Mouse (Mus musculus): Measurements from ENCODE around the gene Traf3ip1. TPM values are rescaled to one million over a fixed set of nuclear protein-coding genes. Genes with fewer than 3 reads are reported as not detected.

Gene Traf3ip1
- polyA plus RNA-seq, 1 experiment = 22.7 TPM

DNA sequence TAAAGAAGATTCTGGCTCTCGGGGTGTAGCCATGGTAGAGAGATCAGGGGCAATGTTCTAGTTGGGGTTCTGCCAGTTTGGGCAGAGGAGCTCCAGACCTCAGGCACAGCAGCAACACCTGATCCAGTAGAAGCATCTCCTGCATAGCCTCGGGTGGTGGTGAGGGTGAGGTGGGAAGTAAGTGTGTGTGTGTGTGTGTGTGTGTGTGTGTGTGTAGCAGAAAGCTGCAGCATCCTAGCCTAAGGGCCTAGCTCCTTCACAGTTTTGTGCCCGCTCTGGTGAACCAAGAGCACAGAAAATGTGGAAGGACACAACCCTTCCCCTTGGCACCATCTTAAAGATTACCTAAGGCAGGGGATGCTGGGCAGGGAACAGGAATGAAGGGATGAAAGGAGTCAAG lies 509 bp upstream of the Traf3ip1 start:
- no peak for TF ChIP-seq GATA1 (IDR thresholded peaks at IDR 0.05; ENCODE audit: low read length)

DNA sequence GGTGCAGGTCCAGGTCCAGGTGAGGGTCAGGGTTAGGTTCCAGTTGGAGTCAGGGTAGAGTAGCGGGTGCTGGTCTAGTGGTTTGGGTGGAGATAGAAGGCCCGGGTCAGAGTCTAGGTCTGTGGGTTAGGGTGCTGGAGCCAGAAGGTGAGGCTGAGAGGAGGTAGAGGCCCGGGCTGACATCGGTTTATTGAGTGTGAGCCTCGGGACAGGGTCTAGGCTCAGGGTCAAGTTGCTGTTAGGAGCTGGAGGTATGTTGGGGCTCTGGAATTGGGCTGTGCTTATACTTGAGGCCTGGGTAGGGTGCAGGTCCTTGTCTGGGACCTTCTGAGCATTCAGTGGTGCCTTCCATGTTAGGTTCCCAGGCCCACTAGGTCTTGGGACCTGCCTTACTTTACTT lies 874 bp downstream of the Traf3ip1 start:
- no peak for TF ChIP-seq GATA1 (IDR thresholded peaks at IDR 0.05; ENCODE audit: low read length)

GRCm38 (mm10) chr1:91498579-91498978 lies 4.1 kb downstream of the Traf3ip1 start:
- no peak for TF ChIP-seq GATA1 (IDR thresholded peaks at IDR 0.05; ENCODE audit: low read length)

- TF ChIP-seq GATA1 (IDR thresholded peaks at IDR 0.05; ENCODE audit: low read length) = no peak
These were observed 10.2 kb downstream of the Traf3ip1 start for GRCm38 (mm10) chr1:91504615-91505014.

- no peak for TF ChIP-seq GATA1 (IDR thresholded peaks at IDR 0.05; ENCODE audit: low read length)
These were observed 20.5 kb downstream of the Traf3ip1 start for GRCm38 (mm10) chr1:91514916-91515315.

DNA sequence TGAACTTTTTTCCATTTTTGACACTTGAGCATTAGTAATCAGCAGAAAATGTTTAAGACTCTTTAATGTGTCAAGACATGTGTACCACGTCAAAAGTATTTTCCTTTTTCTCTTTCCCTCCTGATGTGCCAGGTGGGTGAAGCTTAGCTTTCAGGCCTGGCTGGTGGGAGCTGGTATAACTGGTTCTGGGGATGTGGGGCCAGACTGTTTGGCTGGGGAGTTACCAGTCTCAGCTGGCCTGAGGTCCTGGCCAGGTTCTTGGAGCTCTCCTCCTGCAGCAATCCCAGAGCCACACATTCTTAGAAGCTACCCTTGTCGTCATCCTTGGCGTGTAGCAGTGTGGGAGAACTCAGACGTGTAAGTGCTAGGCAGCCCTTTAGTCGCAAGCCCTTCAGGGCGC lies 21.2 kb downstream of the Traf3ip1 start:
- TF ChIP-seq GATA1 (IDR thresholded peaks at IDR 0.05; ENCODE audit: low read length) = no peak

DNA sequence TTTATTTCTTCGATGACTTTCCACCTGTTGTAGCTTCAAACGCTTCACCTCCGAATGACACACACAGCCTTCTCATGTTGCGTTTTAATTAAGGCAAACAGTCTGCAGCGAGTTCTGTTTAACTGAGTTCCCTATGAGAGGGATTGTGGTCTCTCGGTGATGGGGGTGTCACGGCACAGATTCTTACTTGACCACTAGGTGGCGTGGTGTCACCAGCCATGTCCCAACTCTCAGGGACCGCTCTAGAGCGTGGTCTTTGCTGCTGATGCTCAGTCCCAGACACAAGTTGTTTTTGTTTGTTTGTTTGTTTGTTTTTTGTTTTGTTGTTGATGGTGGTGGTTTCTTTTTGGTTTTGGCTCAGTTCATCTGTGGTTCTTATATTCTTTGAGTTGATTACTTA lies 29.3 kb downstream of the Traf3ip1 start:
- no peak for TF ChIP-seq GATA1 (IDR thresholded peaks at IDR 0.05; ENCODE audit: low read length)

GRCm38 (mm10) chr1:91525838-91526237 lies 31.4 kb downstream of the Traf3ip1 start:
- no peak for TF ChIP-seq GATA1 (IDR thresholded peaks at IDR 0.05; ENCODE audit: low read length)

GRCm38 (mm10) chr1:91530166-91530565 lies 35.7 kb downstream of the Traf3ip1 start:
- TF ChIP-seq GATA1 (IDR thresholded peaks at IDR 0.05; ENCODE audit: low read length) = no peak

DNA sequence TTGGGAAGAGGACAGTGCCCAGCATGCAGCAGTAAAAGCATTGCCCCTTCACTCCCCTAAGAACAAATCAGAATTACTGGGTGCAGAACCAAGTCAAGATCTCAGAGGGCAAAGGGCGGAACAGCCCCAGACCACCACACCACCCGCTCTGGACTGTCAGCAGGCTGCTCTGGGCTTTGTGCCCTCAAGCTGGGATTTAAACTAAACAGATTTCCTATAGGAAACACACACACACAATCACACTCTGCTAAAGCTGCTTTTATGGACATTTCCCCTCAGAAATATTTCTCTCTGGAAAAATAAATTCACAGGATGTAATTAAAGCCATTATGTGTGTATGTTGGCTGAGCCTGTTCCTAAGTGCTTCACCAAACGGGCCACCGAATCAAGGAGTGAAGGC lies 37.8 kb downstream of the Traf3ip1 start:
- TF ChIP-seq GATA1 (IDR thresholded peaks at IDR 0.05; ENCODE audit: low read length) = no peak

GRCm38 (mm10) chr1:91532892-91533291 lies 38.4 kb downstream of the Traf3ip1 start:
- no peak for TF ChIP-seq GATA1 (IDR thresholded peaks at IDR 0.05; ENCODE audit: low read length)

DNA sequence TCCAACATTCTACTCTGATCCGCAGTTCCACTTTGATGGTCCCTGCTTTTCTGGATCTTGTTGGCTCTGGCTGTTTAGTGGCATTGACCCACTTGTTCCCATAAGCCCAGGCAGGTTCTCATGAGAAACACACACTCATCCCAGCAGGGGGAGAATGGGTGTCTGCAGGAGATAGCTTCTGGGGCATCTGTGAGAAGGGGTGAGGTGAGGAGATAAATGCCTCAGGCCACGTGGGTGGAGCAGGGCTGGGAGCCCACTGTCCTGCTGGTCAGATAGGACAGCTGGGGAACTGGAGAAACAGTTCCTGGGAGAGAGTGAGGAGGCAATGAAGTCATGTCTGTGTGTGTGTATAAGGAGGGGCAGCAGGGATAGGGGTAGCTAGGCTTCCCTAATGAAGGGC lies 39.0 kb downstream of the Traf3ip1 start:
- no peak for TF ChIP-seq GATA1 (IDR thresholded peaks at IDR 0.05; ENCODE audit: low read length)

DNA sequence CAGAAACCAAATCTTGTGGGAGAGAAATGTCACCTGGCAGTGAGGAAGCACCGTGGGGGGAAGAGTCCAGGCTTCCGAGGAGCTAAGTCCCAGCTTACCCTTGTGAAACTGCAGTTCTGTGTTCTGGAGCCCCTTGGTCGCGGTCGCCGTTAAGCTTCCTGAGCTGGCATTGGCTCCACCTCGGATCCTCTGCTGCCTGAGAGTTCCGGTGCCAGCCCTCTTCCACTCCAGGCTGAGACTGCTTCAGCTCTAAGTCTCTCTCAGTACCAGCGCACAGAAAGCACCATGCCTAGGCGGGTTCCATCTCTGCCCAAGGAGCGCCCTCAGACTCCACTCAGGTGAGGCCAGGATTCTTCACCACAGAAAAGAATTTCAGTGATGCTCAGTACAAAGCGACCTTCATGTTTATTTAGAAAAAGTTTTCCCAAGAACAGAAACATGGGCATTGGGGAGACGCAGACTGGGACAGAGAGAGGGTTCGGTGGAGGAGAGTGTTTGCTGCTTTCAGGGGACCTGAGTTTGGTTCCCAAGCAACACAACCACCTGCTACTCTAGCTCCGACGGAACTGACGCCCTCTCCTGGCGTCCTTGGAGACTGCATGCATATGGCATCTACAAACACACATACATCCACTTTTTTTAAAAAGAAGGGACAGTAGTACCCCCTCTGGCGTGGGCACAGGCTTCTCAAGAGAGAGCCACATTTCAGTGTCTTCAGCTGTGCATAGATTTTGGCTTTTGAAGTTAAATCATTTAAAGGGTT lies 39.7 kb downstream of the Traf3ip1 start:
- no peak for TF ChIP-seq GATA1 (IDR thresholded peaks at IDR 0.05; ENCODE audit: low read length)

GRCm38 (mm10) chr1:91537786-91538569 lies 43.5 kb downstream of the Traf3ip1 start:
- TF ChIP-seq GATA1 (IDR thresholded peaks at IDR 0.05; ENCODE audit: low read length) = no peak

DNA sequence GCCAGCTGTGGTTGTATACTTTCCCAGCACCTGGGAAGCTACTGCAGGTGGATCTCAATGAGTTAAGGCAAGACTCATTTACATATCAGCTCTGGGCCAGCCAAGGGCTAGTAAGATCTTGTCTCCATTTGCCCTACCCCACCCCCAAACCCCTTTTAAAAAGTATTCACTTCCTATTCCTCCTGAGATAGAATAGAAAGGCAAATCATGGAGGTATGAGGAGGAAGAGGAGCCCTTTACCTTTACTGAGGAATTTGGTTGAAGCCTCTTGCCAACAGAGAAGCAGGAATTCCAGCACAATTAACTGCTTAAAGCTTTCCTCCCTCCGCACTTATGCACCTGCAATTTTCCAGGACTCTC lies 44.1 kb downstream of the Traf3ip1 start:
- no peak for TF ChIP-seq GATA1 (IDR thresholded peaks at IDR 0.05; ENCODE audit: low read length)

DNA sequence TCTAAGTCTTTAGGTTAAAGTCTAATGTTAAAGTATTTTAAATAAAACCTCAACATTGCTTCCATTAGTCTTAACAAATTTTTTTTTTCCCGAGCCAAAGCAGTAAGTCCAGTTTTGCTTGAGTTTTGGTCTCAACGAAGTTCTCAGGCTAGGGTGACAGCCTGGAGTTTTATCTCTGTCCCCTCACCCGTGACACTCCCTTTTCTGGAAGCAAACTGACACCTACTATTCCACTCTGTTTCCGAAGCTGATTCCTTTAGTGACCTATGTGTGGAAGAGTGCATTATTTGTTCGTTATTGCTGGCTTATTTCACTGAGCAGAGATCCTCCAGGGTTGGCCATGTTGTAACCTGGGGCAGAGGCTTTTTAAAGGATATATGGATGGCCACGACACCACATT lies 44.8 kb downstream of the Traf3ip1 start:
- TF ChIP-seq GATA1 (IDR thresholded peaks at IDR 0.05; ENCODE audit: low read length) = no peak

GRCm38 (mm10) chr1:91539704-91540270 lies 45.3 kb downstream of the Traf3ip1 start:
- TF ChIP-seq GATA1 (IDR thresholded peaks at IDR 0.05; ENCODE audit: low read length) = no peak

All from G1E-ER4 (cell line).